Mouse (Mus musculus) neural tube, embryonic 15.5 days (tissue): Measurements from ENCODE around the gene Gm20481. TPM values are rescaled to one million over a fixed set of nuclear protein-coding genes. Genes with fewer than 3 reads are reported as not detected.
"Not testable (repeated sequence)": the region's sequence is repeated elsewhere in the genome, so short reads cannot be mapped to it uniquely, and the experiment has no call there.

Experiments
- ATAC-seq: fragments of 200-750 bp; cut with Nextera tagmentation; 2 replicates; pipeline ENCODE4 v1.8.0; 2017; ENCODE audit warnings: mild to moderate bottlenecking, moderate TSS enrichment, moderate library complexity; ENCODE audit not compliant: low FRiP score
- H3K27ac ChIP-seq: fragments of 300-500 bp; sonication (generic); replicated peaks from 2 replicates; pipeline ENCODE4 v1.5.1; 2015; ENCODE audit warnings: mild to moderate bottlenecking, inconsistent platforms
- H3K27me3 ChIP-seq: fragments of 300-500 bp; sonication (generic); replicated peaks from 2 replicates; pipeline ENCODE4 v1.6.1; 2015; ENCODE audit warnings: inconsistent platforms
- H3K36me3 ChIP-seq: fragments of 300-500 bp; sonication (generic); 2 replicates; pipeline ENCODE4 v1.6.1; 2015; ENCODE audit warnings: inconsistent platforms
- H3K4me1 ChIP-seq: fragments of 300-500 bp; sonication (generic); 2 replicates; pipeline ENCODE4 v1.6.1; 2015; ENCODE audit warnings: inconsistent platforms
- H3K4me2 ChIP-seq: fragments of 300-500 bp; sonication (generic); 2 replicates; pipeline ENCODE4 v1.6.1; 2015; ENCODE audit warnings: inconsistent platforms, mild to moderate bottlenecking, moderate library complexity
- H3K4me3 ChIP-seq: fragments of 300-500 bp; sonication (generic); replicated peaks from 2 replicates; pipeline ENCODE4 v1.5.1; 2015; ENCODE audit warnings: mild to moderate bottlenecking, inconsistent platforms
- H3K9ac ChIP-seq: fragments of 300-500 bp; sonication (generic); replicated peaks from 2 replicates; pipeline ENCODE4 v1.6.1; 2015; ENCODE audit warnings: mild to moderate bottlenecking, inconsistent platforms
- H3K9me3 ChIP-seq: fragments of 300-500 bp; sonication (generic); replicated peaks from 2 replicates; pipeline ENCODE4 v1.6.1; 2016; ENCODE audit warnings: inconsistent platforms
- WGBS: fragments of 180-500 bp; shearing (Covaris S2); methylation state at CpG from one replicate; pipeline ENCODE4 v1.1.7; 2015; ENCODE audit warnings: mixed read lengths; 5-methylcytosine and 5-hydroxymethylcytosine counted together
- polyA plus RNA-seq: library from polyadenylated mRNA; unstranded; fragments of >200 nt; fragmentation: Nextera tagmentation; extraction: Ambion mirVana; gene quantifications from 2 replicates; pipeline ENCODE4 v1.2.1, GENCODE M21; 2015

Gm20481 gene
- polyA plus RNA-seq, 1 experiment from 2014 or later: not detected

GRCm38 (mm10) chr17:34962125-34962524 lies 7.6 kb upstream of the Gm20481 start:
- Histone ChIP-seq H3K4me1 (peaks cover 11% of the 10 kb centered on the region), H3K27ac (no peak overlapping the region), H3K36me3 (no peaks in the 10 kb centered on the region), H3K4me2 (no peak overlapping the region), H3K9me3 (no peaks in the 10 kb centered on the region), H3K4me3 (no peak overlapping the region), H3K9ac (no peak overlapping the region), H3K27me3 (peaks cover 44% of the 10 kb centered on the region)
- ATAC-seq: no peak
- 43% methylated on average over 3 of the region's 3 CpGs for WGBS

- no peak overlapping the region for H3K9ac ChIP-seq
- H3K27ac ChIP-seq: no peak overlapping the region
- ATAC-seq: no peak
- H3K4me3 ChIP-seq: no peak overlapping the region
- peaks cover 51% of the 10 kb centered on the region for H3K27me3 ChIP-seq
- no peaks in the 10 kb centered on the region for H3K36me3 ChIP-seq
- H3K4me1 ChIP-seq: peaks cover 11% of the 10 kb centered on the region
- no peaks in the 10 kb centered on the region for H3K9me3 ChIP-seq
- 56% methylated on average over 1 of the region's 1 CpGs for whole genome bisulfite sequencing
- no peak overlapping the region for H3K4me2 ChIP-seq
Measured at GRCm38 (mm10) chr17:34962841-34963240, 6.9 kb upstream of the Gm20481 start.

GRCm38 (mm10) chr17:34964640-34965049 lies 5.1 kb upstream of the Gm20481 start:
- 13% methylated on average over 1 of the region's 1 CpGs for WGBS
- peaks cover 7% of the 10 kb centered on the region for H3K4me1 ChIP-seq
- no peak overlapping the region for H3K4me2 ChIP-seq
- no peak for ATAC-seq
- peaks cover 66% of the 10 kb centered on the region for H3K27me3 ChIP-seq
- H3K27ac ChIP-seq: no peak overlapping the region
- no peaks in the 10 kb centered on the region for H3K9me3 ChIP-seq
- no peak overlapping the region for H3K4me3 ChIP-seq
- H3K36me3 ChIP-seq: no peaks in the 10 kb centered on the region
- H3K9ac ChIP-seq: no peak overlapping the region

- 78% methylated on average over 5 of the region's 5 CpGs for WGBS
- Histone ChIP-seq H3K9me3 (no peaks in the 10 kb centered on the region), H3K4me1 (no peaks in the 10 kb centered on the region), H3K27me3 (peaks cover 61% of the 10 kb centered on the region), H3K9ac (no peak overlapping the region), H3K4me2 (no peak overlapping the region), H3K36me3 (no peaks in the 10 kb centered on the region), H3K4me3 (no peak overlapping the region), H3K27ac (no peak overlapping the region)
- ATAC-seq: no peak
Measured at GRCm38 (mm10) chr17:34965627-34966026, 4.1 kb upstream of the Gm20481 start.

GRCm38 (mm10) chr17:34970850-34971249 lies 1.1 kb downstream of the Gm20481 start:
- not testable (repeated sequence) for H3K27ac ChIP-seq, H3K36me3 ChIP-seq, H3K9ac ChIP-seq, ATAC-seq, H3K4me2 ChIP-seq, H3K4me1 ChIP-seq, H3K4me3 ChIP-seq, H3K9me3 ChIP-seq
- whole genome bisulfite sequencing: 38% methylated on average over 21 of the region's 37 CpGs
- H3K27me3 ChIP-seq: peaks cover 30% of the 10 kb centered on the region

GRCm38 (mm10) chr17:34971694-34972068 lies 2.0 kb downstream of the Gm20481 start:
- not testable (repeated sequence) for H3K9me3 ChIP-seq, H3K36me3 ChIP-seq, H3K27ac ChIP-seq, H3K4me1 ChIP-seq, H3K9ac ChIP-seq
- H3K27me3 ChIP-seq: peaks cover 28% of the 10 kb centered on the region
- ATAC-seq: peak; percentile 51
- peak overlapping the region; percentile 80 for H3K4me2 ChIP-seq
- WGBS: 0% methylated on average over 18 of the region's 43 CpGs
- peak overlapping the region; percentile 44 for H3K4me3 ChIP-seq

- H3K4me3 ChIP-seq: peak within 1 kb of the TSS; percentile 44
- H3K27ac ChIP-seq, H3K9me3 ChIP-seq, H3K4me1 ChIP-seq, H3K36me3 ChIP-seq: not testable (repeated sequence)
- peak within 1 kb of the TSS; percentile 80 for H3K4me2 ChIP-seq
- peak; percentile 94 for ATAC-seq
- peaks cover 27% of the 10 kb centered on the region for H3K27me3 ChIP-seq
- WGBS: under 1% methylated on average over 31 of the region's 33 CpGs
- H3K9ac ChIP-seq: peak within 1 kb of the TSS; percentile 26
Measured at GRCm38 (mm10) chr17:34972069-34972749, 2.5 kb downstream of the Gm20481 start, which contains the start of the genes Hspa1a and Hspa1l. Hspa1a (minus strand) TSS chr17:34972156. Hspa1l (plus strand) TSS chr17:34972703.

- Histone ChIP-seq H3K4me2 (no peak overlapping the region), H3K27ac (no peak overlapping the region), H3K4me3 (no peak overlapping the region), H3K27me3 (no peaks in the 10 kb centered on the region), H3K9ac (no peak overlapping the region), H3K9me3 (no peaks in the 10 kb centered on the region), H3K36me3 (no peaks in the 10 kb centered on the region), H3K4me1 (peaks cover 18% of the 10 kb centered on the region)
- ATAC-seq: no peak
- WGBS: 86% methylated on average over 3 of the region's 3 CpGs
Measured at GRCm38 (mm10) chr17:34975581-34976492, 6.1 kb downstream of the Gm20481 start.

- H3K9ac ChIP-seq: no peak overlapping the region
- ATAC-seq: no peak
- WGBS: 94% methylated on average over 20 of the region's 20 CpGs
- H3K27ac ChIP-seq: no peak overlapping the region
- no peaks in the 10 kb centered on the region for H3K9me3 ChIP-seq
- H3K4me1 ChIP-seq: peaks cover 23% of the 10 kb centered on the region
- no peak overlapping the region for H3K4me2 ChIP-seq
- H3K4me3 ChIP-seq: no peak overlapping the region
- H3K36me3 ChIP-seq: no peaks in the 10 kb centered on the region
- H3K27me3 ChIP-seq: no peaks in the 10 kb centered on the region
Measured at GRCm38 (mm10) chr17:34977000-34977399, 7.3 kb downstream of the Gm20481 start.

- no peak for ATAC-seq
- Histone ChIP-seq H3K27me3 (no peaks in the 10 kb centered on the region), H3K36me3 (no peaks in the 10 kb centered on the region), H3K4me3 (no peak overlapping the region), H3K9ac (no peak overlapping the region), H3K4me2 (no peak overlapping the region), H3K4me1 (peaks cover 26% of the 10 kb centered on the region), H3K27ac (no peak overlapping the region), H3K9me3 (no peaks in the 10 kb centered on the region)
- WGBS: 90% methylated on average over 27 of the region's 27 CpGs
Measured at GRCm38 (mm10) chr17:34978239-34978638, 8.5 kb downstream of the Gm20481 start.

GRCm38 (mm10) chr17:34979631-34980030 lies 9.9 kb downstream of the Gm20481 start:
- Histone ChIP-seq H3K27ac (no peak overlapping the region), H3K4me1 (peaks cover 26% of the 10 kb centered on the region), H3K27me3 (no peaks in the 10 kb centered on the region), H3K9me3 (no peaks in the 10 kb centered on the region), H3K4me2 (no peak overlapping the region), H3K4me3 (no peak overlapping the region), H3K36me3 (no peaks in the 10 kb centered on the region), H3K9ac (no peak overlapping the region)
- no peak for ATAC-seq
- WGBS: 96% methylated on average over 4 of the region's 4 CpGs

- Histone ChIP-seq H3K4me3 (peak overlapping the region; percentile 91), H3K4me1 (peaks cover 26% of the 10 kb centered on the region), H3K9ac (peak overlapping the region; percentile 95), H3K9me3 (no peaks in the 10 kb centered on the region), H3K4me2 (peak overlapping the region; percentile 95), H3K27me3 (no peaks in the 10 kb centered on the region), H3K27ac (peak overlapping the region; percentile 99), H3K36me3 (peaks cover 7% of the 10 kb centered on the region)
- ATAC-seq: no peak
- 14% methylated on average over 2 of the region's 2 CpGs for WGBS
Measured at GRCm38 (mm10) chr17:34980655-34981054, 10.9 kb downstream of the Gm20481 start.
